Mouse (Mus musculus): ENCODE results near the gene Hils1. TPM values are rescaled to one million over a fixed set of nuclear protein-coding genes. Genes with fewer than 3 reads are reported as not detected.
A peak's percentile ranks its signal among the peaks of the same experiment; 100 is the strongest.

The Hils1 gene
- polyA plus RNA-seq, 1 experiment from 2014 or later: not detected

DNA sequence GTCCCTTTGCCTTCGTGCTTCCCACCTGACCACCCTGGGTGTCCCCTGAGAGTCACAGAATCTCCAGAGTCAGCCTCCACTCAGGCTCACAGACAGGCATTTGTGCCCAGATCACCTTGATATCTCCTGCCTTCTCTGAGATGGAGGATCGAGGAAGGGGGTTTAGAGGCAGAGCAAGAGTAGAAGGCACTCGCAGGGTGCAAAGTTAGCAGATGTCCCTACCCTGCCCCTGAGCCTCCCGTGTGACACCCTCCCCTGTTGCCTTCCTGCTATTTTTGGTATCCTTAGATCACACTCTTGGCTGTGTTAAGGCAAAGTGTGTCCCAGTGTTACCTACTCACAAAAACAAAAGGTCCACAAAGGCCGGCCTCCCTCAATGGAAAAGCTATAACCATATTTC is 8.8 kb downstream of the Hils1 start, which contains the start of gene Sgca:
TSS of gene Sgca (minus strand) at position 129 of the 400 bp plus-strand sequence.
- WGBS: 73% methylated on average over 5 of the region's 5 CpGs
- Histone ChIP-seq H3K36me3 (no peaks in the 10 kb centered on the region), H3K9ac (replicated peaks) (no peak within 1 kb of the TSS), H3K27ac (replicated peaks) (no peak within 1 kb of the TSS), H3K27me3 (peaks cover 17% of the 10 kb centered on the region), H3K9me3 (no peaks in the 10 kb centered on the region), H3K4me2 (replicated peaks) (no peak within 1 kb of the TSS), H3K4me1 (peaks cover 11% of the 10 kb centered on the region; the same call in 1 of the 2 replicates), H3K4me3 (no peak within 1 kb of the TSS)
- no peak for ATAC-seq (ENCODE audit: low FRiP score, low read depth)

DNA sequence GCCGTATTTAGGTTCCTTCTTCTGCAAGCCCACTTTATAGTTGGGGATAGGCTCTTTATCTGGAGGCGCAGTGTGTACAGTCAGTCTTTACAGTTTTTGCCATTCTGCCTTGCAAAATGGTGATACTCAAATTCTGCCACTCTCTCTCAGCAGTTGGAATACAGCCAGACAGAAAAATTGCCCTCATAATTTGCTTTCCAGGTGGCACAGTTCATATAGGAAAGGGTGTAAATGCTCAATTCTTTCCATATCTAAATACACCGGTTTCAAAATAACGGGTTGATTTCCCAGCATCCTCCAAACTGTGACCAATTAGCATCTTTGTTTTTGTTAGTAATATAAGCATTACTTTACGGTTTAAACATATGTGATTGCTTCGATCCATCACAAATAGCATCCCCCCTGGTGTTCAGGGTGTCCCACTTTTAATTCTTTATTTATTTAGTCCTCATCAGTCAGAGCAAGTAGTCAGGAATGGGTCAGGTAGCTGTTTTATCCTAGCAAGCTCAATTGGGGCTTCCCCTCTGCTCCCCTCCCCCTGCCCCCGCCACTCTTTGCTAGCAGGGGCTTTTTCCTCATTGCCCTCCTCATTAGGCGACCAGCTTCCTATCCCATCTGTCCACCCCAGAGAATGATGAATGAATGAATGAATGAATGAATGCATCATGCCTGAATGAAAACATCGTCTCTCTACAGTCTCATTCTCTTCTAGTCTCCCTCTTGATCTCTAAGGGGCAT is 11.0 kb downstream of the Hils1 start:
- Histone ChIP-seq H3K27ac (replicated peaks) (peak overlapping the region; percentile 86), H3K9me3 (no peaks in the 10 kb centered on the region), H3K27me3 (no peaks in the 10 kb centered on the region), H3K36me3 (no peaks in the 10 kb centered on the region), H3K4me1 (peaks cover 8% of the 10 kb centered on the region; the same call in 1 of the 2 replicates), H3K4me3 (peak overlapping the region; percentile 18), H3K4me2 (replicated peaks) (peak overlapping the region; percentile 45), H3K9ac (replicated peaks) (0 out of 2 replicates have a peak overlapping the region, but pooled peaks have one; percentile 24)
- 50% methylated on average over 9 of the region's 9 CpGs for WGBS
- peak; percentile 71 for ATAC-seq (ENCODE audit: low FRiP score, low read depth)

DNA sequence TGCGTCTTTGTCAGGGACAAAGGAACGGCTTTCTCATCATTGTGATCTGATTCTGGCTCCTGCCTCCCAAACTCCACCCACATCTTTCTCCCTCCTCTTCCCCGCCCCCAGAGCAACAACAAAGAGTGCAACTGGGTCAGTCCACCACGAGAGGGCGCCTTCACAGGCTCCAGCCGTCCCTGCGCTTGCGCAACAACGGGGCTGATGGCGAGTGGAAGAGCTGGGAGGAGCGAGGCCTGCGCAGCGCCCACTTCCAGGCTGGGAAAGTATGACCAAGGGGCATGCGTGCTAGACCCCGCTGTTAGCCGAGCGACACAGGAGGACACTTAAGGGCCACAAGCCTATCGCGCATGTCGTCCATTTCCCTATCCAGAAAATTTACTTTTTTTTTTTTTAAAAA is 11.6 kb downstream of the Hils1 start:
- H3K9ac ChIP-seq (replicated peaks): 0 out of 2 replicates have a peak overlapping the region, but pooled peaks have one; percentile 24
- H3K9me3 ChIP-seq: no peaks in the 10 kb centered on the region
- H3K4me3 ChIP-seq: peak overlapping the region; percentile 18
- peak; percentile 96 for ATAC-seq (ENCODE audit: low FRiP score, low read depth)
- H3K36me3 ChIP-seq: no peaks in the 10 kb centered on the region
- no peaks in the 10 kb centered on the region for H3K27me3 ChIP-seq
- peak overlapping the region; percentile 45 for H3K4me2 ChIP-seq (replicated peaks)
- peak overlapping the region; percentile 86 for H3K27ac ChIP-seq (replicated peaks)
- WGBS: under 1% methylated on average over 20 of the region's 20 CpGs
- peaks cover 8% of the 10 kb centered on the region; the same call in 1 of the 2 replicates for H3K4me1 ChIP-seq

GRCm38 (mm10) chr11:94979462-94980179 is 12.2 kb downstream of the Hils1 start:
- H3K27me3 ChIP-seq: no peaks in the 10 kb centered on the region
- H3K36me3 ChIP-seq: no peaks in the 10 kb centered on the region
- no peak overlapping the region for H3K9ac ChIP-seq (replicated peaks)
- H3K4me1 ChIP-seq: peaks cover 8% of the 10 kb centered on the region; the same call in 1 of the 2 replicates
- H3K4me3 ChIP-seq: no peak overlapping the region
- H3K4me2 ChIP-seq (replicated peaks): peak overlapping the region; percentile 45
- WGBS: 79% methylated on average over 11 of the region's 11 CpGs
- ATAC-seq (ENCODE audit: low FRiP score, low read depth): peak; percentile 18; the same call in 1 of the 2 replicates
- H3K27ac ChIP-seq (replicated peaks): no peak overlapping the region
- no peaks in the 10 kb centered on the region for H3K9me3 ChIP-seq

- H3K27ac ChIP-seq (replicated peaks): no peak overlapping the region
- no peak overlapping the region for H3K9ac ChIP-seq (replicated peaks)
- no peaks in the 10 kb centered on the region for H3K9me3 ChIP-seq
- ATAC-seq (ENCODE audit: low FRiP score, low read depth): no peak
- H3K36me3 ChIP-seq: no peaks in the 10 kb centered on the region
- no peaks in the 10 kb centered on the region for H3K27me3 ChIP-seq
- WGBS: 49% methylated on average over 1 of the region's 1 CpGs
- no peak overlapping the region for H3K4me3 ChIP-seq
- no peak overlapping the region for H3K4me2 ChIP-seq (replicated peaks)
- peaks cover 34% of the 10 kb centered on the region for H3K4me1 ChIP-seq
Observed at GRCm38 (mm10) chr11:94985140-94985539, 17.7 kb downstream of the Hils1 start.

DNA sequence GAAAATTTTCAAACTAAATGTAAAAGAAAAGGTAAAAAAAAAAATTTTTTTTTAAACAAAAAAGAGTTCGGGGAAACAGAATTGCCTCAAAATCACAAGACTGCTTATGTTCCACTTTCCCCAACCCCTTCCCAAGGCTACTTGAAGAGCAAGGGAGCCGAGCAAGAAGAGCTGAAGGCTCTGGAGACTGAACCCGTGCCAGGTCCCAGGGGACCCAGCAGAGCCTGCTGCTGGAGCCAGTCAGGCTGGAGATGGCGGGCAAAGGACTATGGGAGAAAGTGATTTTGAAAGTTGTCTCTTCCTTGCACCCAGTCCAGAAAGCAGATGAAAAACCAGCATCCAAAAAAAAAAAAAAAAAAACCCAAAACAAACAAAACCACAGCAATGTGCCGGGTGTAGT is 18.4 kb downstream of the Hils1 start:
- H3K36me3 ChIP-seq: no peaks in the 10 kb centered on the region
- no peak overlapping the region for H3K4me2 ChIP-seq (replicated peaks)
- H3K27me3 ChIP-seq: no peaks in the 10 kb centered on the region
- H3K4me1 ChIP-seq: peaks cover 40% of the 10 kb centered on the region
- no peaks in the 10 kb centered on the region for H3K9me3 ChIP-seq
- no peak overlapping the region for H3K9ac ChIP-seq (replicated peaks)
- 85% methylated on average over 5 of the region's 5 CpGs for WGBS
- H3K27ac ChIP-seq (replicated peaks): no peak overlapping the region
- no peak for ATAC-seq (ENCODE audit: low FRiP score, low read depth)
- H3K4me3 ChIP-seq: no peak overlapping the region

GRCm38 (mm10) chr11:94986435-94986834 is 19.0 kb downstream of the Hils1 start:
- Histone ChIP-seq H3K4me2 (replicated peaks) (no peak overlapping the region), H3K36me3 (no peaks in the 10 kb centered on the region), H3K27me3 (no peaks in the 10 kb centered on the region), H3K4me1 (peaks cover 40% of the 10 kb centered on the region), H3K9me3 (no peaks in the 10 kb centered on the region), H3K27ac (replicated peaks) (no peak overlapping the region), H3K4me3 (no peak overlapping the region), H3K9ac (replicated peaks) (no peak overlapping the region)
- ATAC-seq (ENCODE audit: low FRiP score, low read depth): no peak
- WGBS: 78% methylated on average over 2 of the region's 2 CpGs

DNA sequence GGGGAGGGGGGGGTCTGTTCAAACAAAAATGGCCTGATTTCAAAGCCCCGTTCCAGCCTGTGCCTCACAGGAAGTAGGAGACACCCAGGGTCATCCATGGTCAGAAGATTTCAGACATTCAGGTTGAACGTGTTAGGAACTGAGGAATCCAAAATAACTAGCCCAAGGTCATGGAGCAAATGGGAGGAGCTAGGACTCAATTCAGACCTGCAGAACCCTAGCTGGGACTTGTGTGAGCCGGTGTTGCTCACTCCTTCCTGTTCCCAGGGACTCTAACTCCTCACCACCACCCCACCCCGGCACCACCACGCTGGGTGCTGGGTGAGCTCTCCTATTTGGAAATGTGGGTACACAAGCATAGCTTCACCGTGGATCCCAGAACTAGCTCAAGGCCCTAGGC is 19.9 kb downstream of the Hils1 start:
- no peaks in the 10 kb centered on the region for H3K9me3 ChIP-seq
- ATAC-seq (ENCODE audit: low FRiP score, low read depth): no peak
- no peak overlapping the region for H3K4me2 ChIP-seq (replicated peaks)
- no peaks in the 10 kb centered on the region for H3K36me3 ChIP-seq
- no peaks in the 10 kb centered on the region for H3K27me3 ChIP-seq
- 44% methylated on average over 6 of the region's 6 CpGs for WGBS
- no peak overlapping the region for H3K9ac ChIP-seq (replicated peaks)
- H3K4me3 ChIP-seq: no peak overlapping the region
- H3K27ac ChIP-seq (replicated peaks): no peak overlapping the region
- H3K4me1 ChIP-seq: peaks cover 46% of the 10 kb centered on the region

GRCm38 (mm10) chr11:94987851-94988250 is 20.5 kb downstream of the Hils1 start:
- Histone ChIP-seq H3K27me3 (no peaks in the 10 kb centered on the region), H3K4me1 (peaks cover 51% of the 10 kb centered on the region), H3K4me2 (replicated peaks) (no peak overlapping the region), H3K36me3 (no peaks in the 10 kb centered on the region), H3K4me3 (no peak overlapping the region), H3K9ac (replicated peaks) (no peak overlapping the region), H3K27ac (replicated peaks) (no peak overlapping the region), H3K9me3 (no peaks in the 10 kb centered on the region)
- no peak for ATAC-seq (ENCODE audit: low FRiP score, low read depth)
- 78% methylated on average over 8 of the region's 8 CpGs for WGBS

DNA sequence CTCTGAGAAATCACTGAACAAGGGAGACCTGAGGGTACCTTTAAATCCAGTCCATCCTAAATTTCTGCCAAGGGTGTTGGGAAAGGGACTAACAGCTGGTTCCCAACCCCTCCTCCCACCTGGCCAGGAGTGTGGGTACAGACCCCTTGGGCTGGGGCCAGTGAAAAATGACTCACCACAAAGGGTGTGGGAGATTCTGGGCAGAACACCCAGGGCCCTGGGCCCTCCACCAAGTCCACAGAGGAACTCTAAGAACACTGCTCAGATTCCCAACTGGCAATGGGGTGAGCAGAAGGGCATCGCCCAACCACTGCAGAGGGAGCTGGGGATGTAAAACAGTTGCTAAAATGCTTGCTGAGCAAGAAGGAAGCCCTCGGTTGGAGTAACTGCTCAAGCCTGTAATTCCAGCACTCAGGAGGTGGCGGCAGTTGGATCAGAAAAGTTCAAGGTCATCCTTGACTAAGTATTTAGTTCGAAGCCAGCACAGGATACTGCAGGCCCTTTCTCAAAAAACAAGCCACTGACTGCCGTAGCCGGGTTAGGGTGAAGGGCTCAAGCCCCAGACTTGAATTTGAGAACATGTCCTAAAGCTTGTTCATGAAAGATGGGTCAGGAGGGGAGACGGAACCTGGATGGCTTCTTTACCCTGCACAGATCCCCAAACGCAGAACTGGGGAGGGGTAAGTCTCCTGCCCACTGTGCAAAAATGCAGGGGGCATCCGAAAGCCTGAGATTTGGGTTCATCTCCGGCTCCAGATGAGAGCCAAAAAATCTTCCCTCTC is 21.6 kb downstream of the Hils1 start:
- H3K4me1 ChIP-seq: peaks cover 62% of the 10 kb centered on the region
- no peaks in the 10 kb centered on the region for H3K36me3 ChIP-seq
- 19% methylated on average over 10 of the region's 10 CpGs for WGBS
- no peaks in the 10 kb centered on the region for H3K27me3 ChIP-seq
- H3K9me3 ChIP-seq: no peaks in the 10 kb centered on the region
- peak overlapping the region; percentile 56 for H3K4me3 ChIP-seq
- H3K9ac ChIP-seq (replicated peaks): peak overlapping the region; percentile 73
- ATAC-seq (ENCODE audit: low FRiP score, low read depth): no peak
- peak overlapping the region; percentile 91 for H3K27ac ChIP-seq (replicated peaks)
- H3K4me2 ChIP-seq (replicated peaks): peak overlapping the region; percentile 98

- Histone ChIP-seq H3K4me1 (peaks cover 68% of the 10 kb centered on the region), H3K27me3 (no peaks in the 10 kb centered on the region), H3K36me3 (no peaks in the 10 kb centered on the region), H3K27ac (replicated peaks) (peak overlapping the region; percentile 91), H3K9ac (replicated peaks) (peak overlapping the region; percentile 73), H3K4me2 (replicated peaks) (peak overlapping the region; percentile 98), H3K9me3 (no peaks in the 10 kb centered on the region), H3K4me3 (peak overlapping the region; percentile 56)
- peak; percentile 61 for ATAC-seq (ENCODE audit: low FRiP score, low read depth)
- 0% methylated on average over 12 of the region's 12 CpGs for WGBS
Observed at GRCm38 (mm10) chr11:94989562-94990017, 22.2 kb downstream of the Hils1 start.

All from midbrain, embryonic 12.5 days (tissue).